Mouse (Mus musculus): ENCODE measurements at regions not wholly inside any gene's neighbourhood (a gene's known extent, or its start where the extent isn't known, plus 50 kb on each side); places are given as distances from the start of the nearest gene placed in this dataset.

- no peak for DNase-seq (ENCODE audit: low spot score in 2 of 2)
These were observed 60.1 kb upstream of the Kcnj6 start for GRCm38 (mm10) chr16:95057596-95057995.

GRCm38 (mm10) chr16:95064423-95064822 is 66.9 kb upstream of the Kcnj6 start:
- no peak for DNase-seq (ENCODE audit: low spot score in 2 of 2)

- DNase-seq (ENCODE audit: low spot score in 2 of 2), result no peak
These were observed 69.2 kb upstream of the Kcnj6 start for GRCm38 (mm10) chr16:95066687-95067086.

- DNase-seq (ENCODE audit: low spot score in 2 of 2), result peak in 1 of 2 experiments; percentile 6
These were observed 95.1 kb upstream of the Kcnj6 start for GRCm38 (mm10) chr16:95092471-95093221.

GRCm38 (mm10) chr16:95093753-95094152 is 96.3 kb upstream of the Kcnj6 start:
- DNase-seq (ENCODE audit: low spot score in 2 of 2), result no peak

GRCm38 (mm10) chr16:95100954-95101353 is 103.5 kb upstream of the Kcnj6 start:
- no peak for DNase-seq (ENCODE audit: low spot score in 2 of 2)

- DNase-seq (ENCODE audit: low spot score in 2 of 2), result peak; percentile 5 to 17
These were observed 120.0 kb upstream of the Kcnj6 start for GRCm38 (mm10) chr16:95117531-95117930.

- DNase-seq (ENCODE audit: low spot score in 2 of 2), result no peak
These were observed 121.8 kb upstream of the Kcnj6 start for GRCm38 (mm10) chr16:95119293-95119692.

- no peak for DNase-seq (ENCODE audit: low spot score in 2 of 2)
These were observed 124.5 kb upstream of the Kcnj6 start for GRCm38 (mm10) chr16:95122048-95122447.

- no peak for DNase-seq (ENCODE audit: low spot score in 2 of 2)
These were observed 129.7 kb upstream of the Kcnj15 start for GRCm38 (mm10) chr16:95127616-95128015.

GRCm38 (mm10) chr16:95131815-95132214 is 125.5 kb upstream of the Kcnj15 start:
- no peak for DNase-seq (ENCODE audit: low spot score in 2 of 2)

GRCm38 (mm10) chr16:95138809-95139208 is 118.5 kb upstream of the Kcnj15 start:
- no peak for DNase-seq (ENCODE audit: low spot score in 2 of 2)

GRCm38 (mm10) chr16:95141510-95142394 is 115.6 kb upstream of the Kcnj15 start:
- no peak for DNase-seq (ENCODE audit: low spot score in 2 of 2)

- peak; percentile 18 to 21 for DNase-seq (ENCODE audit: low spot score in 2 of 2)
These were observed 106.9 kb upstream of the Kcnj15 start for GRCm38 (mm10) chr16:95150499-95150898.

GRCm38 (mm10) chr16:95151499-95151898 is 105.9 kb upstream of the Kcnj15 start:
- DNase-seq (ENCODE audit: low spot score in 2 of 2), result no peak

- DNase-seq (ENCODE audit: low spot score in 2 of 2), result no peak
These were observed 105.4 kb upstream of the Kcnj15 start for GRCm38 (mm10) chr16:95151914-95152313.

- DNase-seq (ENCODE audit: low spot score in 2 of 2), result peak; percentile 10 to 11
These were observed 104.5 kb upstream of the Kcnj15 start for GRCm38 (mm10) chr16:95152742-95153383.

GRCm38 (mm10) chr16:95168349-95168748 is 89.0 kb upstream of the Kcnj15 start:
- no peak for DNase-seq (ENCODE audit: low spot score in 2 of 2)

- DNase-seq (ENCODE audit: low spot score in 2 of 2), result no peak
These were observed 88.0 kb upstream of the Kcnj15 start for GRCm38 (mm10) chr16:95169346-95169745.

- no peak for DNase-seq (ENCODE audit: low spot score in 2 of 2)
These were observed 76.8 kb upstream of the Kcnj15 start for GRCm38 (mm10) chr16:95180562-95180961.

- DNase-seq (ENCODE audit: low spot score in 2 of 2), result no peak
These were observed 72.0 kb upstream of the Kcnj15 start for GRCm38 (mm10) chr16:95185341-95185740.

- DNase-seq (ENCODE audit: low spot score in 2 of 2), result no peak
These were observed 68.2 kb upstream of the Kcnj15 start for GRCm38 (mm10) chr16:95189114-95189513.
